Mouse (Mus musculus) MEL (cell line): ENCODE measurements around the gene Olfr1475. TPM values are rescaled to one million over a fixed set of nuclear protein-coding genes. Genes with fewer than 3 reads are reported as not detected.
"Not testable (repeated sequence)": the region's sequence is repeated elsewhere in the genome, so short reads cannot be mapped to it uniquely, and the experiment has no call there.

ENCODE experiments used
- DNase-seq: peaks from one replicate; pipeline ENCODE4 v3.0.0; 2011; ENCODE audit warnings: low read depth, low spot score
- H3K27ac ChIP-seq: 2 replicates; pipeline ENCODE4 v1.5.1; 2012; ENCODE audit warnings: low read depth, mild to moderate bottlenecking, control low read depth, low read length, moderate library complexity; ENCODE audit not compliant: control insufficient read depth
- H3K27me3 ChIP-seq, 2 experiments: fragments of 150-350 bp in 1 of 2; sonication (generic) in 1 of 2; 2 replicates each; pipeline ENCODE4 v1.6.1; 2012; ENCODE audit warnings: low read length in 2 of 2, mild to moderate bottlenecking in 2 of 2, improper control_type of control experiment in 1 of 2, moderate library complexity in 1 of 2; ENCODE audit not compliant: insufficient read depth in 2 of 2, control insufficient read depth in 1 of 2
- H3K36me3 ChIP-seq, 2 experiments: 2 replicates each; pipeline ENCODE4 v1.6.1; 2012 to 2014; ENCODE audit warnings: low read length in 2 of 2, improper control_type of control experiment in 1 of 2, inconsistent platforms in 1 of 2, mild to moderate bottlenecking in 1 of 2; ENCODE audit not compliant: insufficient read depth in 2 of 2, control insufficient read depth in 1 of 2
- H3K4me1 ChIP-seq, 2 experiments: fragments of 150-350 bp in 1 of 2; sonication (generic) in 1 of 2; 2 replicates each; pipeline ENCODE4 v1.6.1; 2012; ENCODE audit warnings: low read length in 2 of 2, improper control_type of control experiment in 1 of 2, mild to moderate bottlenecking in 1 of 2; ENCODE audit not compliant: insufficient read depth in 2 of 2, control insufficient read depth in 1 of 2
- H3K4me3 ChIP-seq, 2 experiments: fragments of 150-350 bp in 1 of 2; sonication (generic) in 1 of 2; 2 replicates each; pipeline ENCODE4 v1.5.1; 2012; ENCODE audit warnings: low read depth in 2 of 2, low read length in 2 of 2, mild to moderate bottlenecking in 2 of 2, moderate library complexity in 2 of 2, control low read depth in 1 of 2, improper control_type of control experiment in 1 of 2; ENCODE audit not compliant: control insufficient read depth in 1 of 2, insufficient read depth in 1 of 2
- H3K79me2 ChIP-seq: 2 replicates; pipeline ENCODE4 v1.6.1; 2012; ENCODE audit warnings: mild to moderate bottlenecking, low read length, moderate library complexity; ENCODE audit not compliant: control insufficient read depth, poor library complexity, insufficient read depth
- H3K9ac ChIP-seq: 2 replicates; pipeline ENCODE4 v1.6.1; 2012; ENCODE audit warnings: low read depth, mild to moderate bottlenecking, control low read depth, low read length, moderate library complexity; ENCODE audit not compliant: control insufficient read depth, poor library complexity, severe bottlenecking
- H3K9me3 ChIP-seq: fragments of 150-350 bp; sonication (generic); replicated peaks from 2 replicates; pipeline ENCODE4 v1.6.1; 2012; ENCODE audit warnings: mild to moderate bottlenecking, low read length, improper control_type of control experiment, moderate library complexity; ENCODE audit not compliant: insufficient read depth
- BHLHE40 ChIP-seq: IDR thresholded peaks from 2 replicates; pipeline ENCODE4 v1.6.1; 2012; ENCODE audit warnings: low read depth, mild to moderate bottlenecking, inconsistent platforms, low read length, improper control_type of control experiment, borderline replicate concordance
- CHD1 ChIP-seq: IDR thresholded peaks from 2 replicates; pipeline ENCODE4 v1.6.1; 2012; ENCODE audit warnings: low read depth, mild to moderate bottlenecking, inconsistent platforms, low read length, improper control_type of control experiment
- CHD2 ChIP-seq: IDR thresholded peaks from 2 replicates; pipeline ENCODE4 v1.6.1; 2011; ENCODE audit warnings: low read length, improper control_type of control experiment
- E2F4 ChIP-seq: IDR thresholded peaks from 2 replicates; pipeline ENCODE4 v1.6.1; 2011; ENCODE audit warnings: low read depth, low read length, improper control_type of control experiment, borderline replicate concordance
- EP300 ChIP-seq, 2 experiments: IDR thresholded peaks; 2 replicates each; pipeline ENCODE4 v1.6.1; 2011; ENCODE audit warnings: improper control_type of control experiment in 2 of 2, low read length in 2 of 2, low read depth in 1 of 2, mild to moderate bottlenecking in 1 of 2
- ETS1 ChIP-seq: IDR thresholded peaks from 2 replicates; pipeline ENCODE4 v1.6.1; 2012; ENCODE audit warnings: low read depth, mild to moderate bottlenecking, inconsistent platforms, low read length, improper control_type of control experiment, moderate library complexity
- HCFC1 ChIP-seq: IDR thresholded peaks from 2 replicates; pipeline ENCODE4 v1.6.1; 2012; ENCODE audit warnings: low read depth, mild to moderate bottlenecking, inconsistent platforms, low read length, improper control_type of control experiment, moderate library complexity
- JUND ChIP-seq: IDR thresholded peaks from 2 replicates; pipeline ENCODE4 v1.6.1; 2011; ENCODE audit warnings: low read depth, mild to moderate bottlenecking, improper control_type of control experiment, low read length
- KAT2A ChIP-seq: conservative IDR thresholded peaks from 2 replicates; pipeline ENCODE4 v1.6.1; 2012; ENCODE audit warnings: low read depth, low read length, improper control_type of control experiment, inconsistent platforms
- MYB ChIP-seq: IDR thresholded peaks from 2 replicates; pipeline ENCODE4 v1.6.1; 2011; ENCODE audit warnings: mild to moderate bottlenecking, low read depth, low read length, improper control_type of control experiment
- MYC ChIP-seq: IDR thresholded peaks from 2 replicates; pipeline ENCODE4 v1.6.1; 2011; ENCODE audit warnings: low read depth, mild to moderate bottlenecking, low read length, improper control_type of control experiment, moderate library complexity
- NELFE ChIP-seq: IDR thresholded peaks from 2 replicates; pipeline ENCODE4 v1.6.1; 2011; ENCODE audit warnings: low read depth, low read length, improper control_type of control experiment
- SIN3A ChIP-seq: IDR thresholded peaks from 2 replicates; pipeline ENCODE4 v1.6.1; 2012; ENCODE audit warnings: low read length, improper control_type of control experiment, inconsistent platforms
- TBP ChIP-seq: IDR thresholded peaks from 2 replicates; pipeline ENCODE4 v1.8.0; 2011; ENCODE audit warnings: low read depth, low read length, improper control_type of control experiment
- TCF12 ChIP-seq: IDR thresholded peaks from 2 replicates; pipeline ENCODE4 v1.6.1; 2014; ENCODE audit warnings: low read depth, mild to moderate bottlenecking, inconsistent platforms, low read length, improper control_type of control experiment, moderate library complexity
- UBTF ChIP-seq: IDR thresholded peaks from 2 replicates; pipeline ENCODE4 v1.6.1; 2012; ENCODE audit warnings: low read depth, mild to moderate bottlenecking, inconsistent platforms, low read length, improper control_type of control experiment, moderate library complexity, borderline replicate concordance; ENCODE audit not compliant: insufficient read depth
- ZKSCAN1 ChIP-seq: IDR thresholded peaks from 2 replicates; pipeline ENCODE4 v1.6.1; 2012; ENCODE audit warnings: low read depth, mild to moderate bottlenecking, inconsistent platforms, low read length, improper control_type of control experiment, moderate library complexity
- ZNF384 ChIP-seq: IDR thresholded peaks from 2 replicates; pipeline ENCODE4 v1.6.1; 2012; ENCODE audit warnings: low read depth, mild to moderate bottlenecking, inconsistent platforms, low read length, improper control_type of control experiment
- polyA plus RNA-seq, 2 experiments: library from polyadenylated mRNA; stranded (reverse) in 1 of 2; unstranded in 1 of 2; fragments of >175 nt in 1 of 2; fragments of >200 nt in 1 of 2; gene quantifications; 2 replicates each; pipeline versions ENCODE4 v1.2.1 to v1.2.4; 2012; ENCODE audit warnings: low replicate concordance in 2 of 2, low read depth in 1 of 2; ENCODE audit not compliant: insufficient read length in 2 of 2, insufficient read depth in 1 of 2, missing spikeins in 1 of 2
- total RNA-seq: library from RNA; depleted of rRNA; stranded (reverse); fragments of 300-350 nt; gene quantifications from 2 replicates; pipeline ENCODE4 v1.2.3, GENCODE M21; 2012; rRNA removed

Olfr1475 gene
- total and polyA plus RNA-seq, 3 experiments = not detected

DNA sequence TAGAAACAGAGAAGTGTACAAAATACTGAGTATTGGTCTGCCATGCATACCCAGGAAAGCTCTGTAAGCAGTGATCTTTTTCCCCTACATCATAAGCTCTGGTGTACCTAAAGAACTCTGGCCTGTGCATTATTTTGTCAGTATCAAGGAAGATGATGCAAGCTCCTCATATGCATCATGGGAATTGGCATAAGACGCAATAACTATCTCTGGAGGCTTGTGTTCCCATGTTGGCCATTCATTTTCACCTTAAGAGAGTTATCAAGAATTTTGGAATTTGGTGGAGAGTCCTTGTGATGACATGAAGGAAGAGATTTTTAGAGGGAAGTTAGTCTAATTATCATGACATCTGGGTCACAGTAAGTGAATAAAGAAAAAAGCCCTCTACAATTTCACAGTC, 24.0 kb downstream of the Olfr1475 start, which contains the start of gene Olfr1472:
Gene Olfr1472 (minus strand): TSS at position 101 of the 400 bp plus-strand sequence.
- no peak for TF ChIP-seq MYB
- no peak for TF ChIP-seq NELFE
- TF ChIP-seq KAT2A = no peak
- TF ChIP-seq JUND = no peak
- TF ChIP-seq ETS1 = no peak
- no peak for TF ChIP-seq UBTF
- TF ChIP-seq EP300 (IDR thresholded peaks at IDR 0.05; ENCODE audit: low read depth in 1 of 2, low read length in 2 of 2) = no peak
- TF ChIP-seq TBP = no peak
- no peak for TF ChIP-seq CHD1
- no peak for TF ChIP-seq MYC
- TF ChIP-seq SIN3A = no peak
- TF ChIP-seq E2F4 = no peak
- no peak for TF ChIP-seq ZKSCAN1
- no peak for TF ChIP-seq CHD2
- TF ChIP-seq ZNF384 = no peak
- TF ChIP-seq TCF12 = no peak
- no peak for TF ChIP-seq BHLHE40
- TF ChIP-seq HCFC1 = no peak
- no peak within 1 kb of the TSS for H3K4me3 ChIP-seq
- no peak for DNase-seq
- H3K9me3 ChIP-seq = no peaks in the 10 kb centered on the region
- no peaks in the 10 kb centered on the region for H3K36me3 ChIP-seq
- H3K27me3 ChIP-seq = no peaks in the 10 kb centered on the region
- no peak within 1 kb of the TSS for H3K27ac ChIP-seq
- no peaks in the 10 kb centered on the region for H3K79me2 ChIP-seq
- no peak within 1 kb of the TSS for H3K9ac ChIP-seq
- H3K4me1 ChIP-seq = no peaks in the 10 kb centered on the region

DNA sequence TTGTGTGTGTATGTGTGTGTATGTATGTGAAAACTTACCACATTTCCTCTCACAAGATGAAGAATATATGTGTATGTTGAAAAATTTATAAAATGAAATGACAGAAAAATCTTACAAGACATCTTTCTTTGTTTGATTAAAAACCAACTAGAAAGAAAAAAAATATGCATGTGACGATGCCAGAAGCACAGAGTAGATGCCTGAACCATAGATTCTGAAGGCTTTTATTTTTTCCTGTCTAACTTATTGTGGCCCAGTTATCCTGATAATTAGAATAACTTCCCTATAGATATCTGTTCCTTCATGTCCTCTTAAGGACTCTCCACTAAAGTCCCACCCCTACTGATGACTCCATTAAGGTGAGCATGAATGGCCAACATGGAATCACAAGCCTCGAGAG, 36.9 kb downstream of the Olfr1475 start, which contains the start of gene Olfr1471:
Gene Olfr1471 (plus strand): TSS at position 301 of the 400 bp plus-strand sequence.
- not testable (repeated sequence) for H3K4me3 ChIP-seq, H3K79me2 ChIP-seq, H3K27me3 ChIP-seq, H3K9me3 ChIP-seq, H3K36me3 ChIP-seq, DNase-seq, H3K9ac ChIP-seq, H3K27ac ChIP-seq, H3K4me1 ChIP-seq

Other genes with a start within 250 kb of the Olfr1475 start
- not detected in 2 replicates for gene Olfr1463, start 248.9 kb downstream of the Olfr1475 start, total RNA-seq
- gene Olfr1463, start 248.9 kb downstream of the Olfr1475 start, polyA plus RNA-seq = not detected
- not detected in 2 replicates for gene Olfr1465, start 164.7 kb downstream of the Olfr1475 start, total RNA-seq
- gene Olfr1465, start 164.7 kb downstream of the Olfr1475 start, polyA plus RNA-seq = not detected
- gene Olfr1466, start 141.3 kb downstream of the Olfr1475 start, total RNA-seq = not detected in 2 replicates
- not detected for gene Olfr1466, start 141.3 kb downstream of the Olfr1475 start, polyA plus RNA-seq
- not detected in 2 replicates for gene Olfr1467, start 118.0 kb downstream of the Olfr1475 start, total RNA-seq
- not detected for gene Olfr1467, start 118.0 kb downstream of the Olfr1475 start, polyA plus RNA-seq
- not detected in 2 replicates for gene Olfr1469, start 72.3 kb downstream of the Olfr1475 start, total RNA-seq
- gene Olfr1469, start 72.3 kb downstream of the Olfr1475 start, polyA plus RNA-seq = not detected
- gene Olfr1471, start 36.8 kb downstream of the Olfr1475 start, total RNA-seq = not detected in 2 replicates
- not detected for gene Olfr1471, start 36.8 kb downstream of the Olfr1475 start, polyA plus RNA-seq
- gene Olfr1472, start 24.1 kb downstream of the Olfr1475 start, total RNA-seq = not detected in 2 replicates
- gene Olfr1472, start 24.1 kb downstream of the Olfr1475 start, polyA plus RNA-seq = not detected
- not detected in 2 replicates for gene Olfr1474, start 10.6 kb downstream of the Olfr1475 start, total RNA-seq
- not detected for gene Olfr1474, start 10.6 kb downstream of the Olfr1475 start, polyA plus RNA-seq
- gene Olfr1477, start 20.4 kb upstream of the Olfr1475 start, total RNA-seq = not detected in 2 replicates
- not detected for gene Olfr1477, start 20.4 kb upstream of the Olfr1475 start, polyA plus RNA-seq
- not detected in 2 replicates for gene Olfr1480, start 47.7 kb upstream of the Olfr1475 start, total RNA-seq
- not detected for gene Olfr1480, start 47.7 kb upstream of the Olfr1475 start, polyA plus RNA-seq
- not detected in 2 replicates for gene Olfr1484, start 103.3 kb upstream of the Olfr1475 start, total RNA-seq
- not detected for gene Olfr1484, start 103.3 kb upstream of the Olfr1475 start, polyA plus RNA-seq
- gene Olfr1487, start 137.2 kb upstream of the Olfr1475 start, total RNA-seq = not detected in 2 replicates
- gene Olfr1487, start 137.2 kb upstream of the Olfr1475 start, polyA plus RNA-seq = not detected
- gene Olfr1489, start 151.4 kb upstream of the Olfr1475 start, total RNA-seq = not detected in 2 replicates
- gene Olfr1489, start 151.4 kb upstream of the Olfr1475 start, polyA plus RNA-seq = not detected
- gene Olfr1490, start 170.9 kb upstream of the Olfr1475 start, total RNA-seq = not detected in 2 replicates
- gene Olfr1490, start 170.9 kb upstream of the Olfr1475 start, polyA plus RNA-seq = not detected
- not detected in 2 replicates for gene Olfr1491, start 217.1 kb upstream of the Olfr1475 start, total RNA-seq
- gene Olfr1491, start 217.1 kb upstream of the Olfr1475 start, polyA plus RNA-seq = not detected
- not detected in 2 replicates for gene Olfr1493-ps1, start 243.1 kb upstream of the Olfr1475 start, total RNA-seq
- not detected for gene Olfr1493-ps1, start 243.1 kb upstream of the Olfr1475 start, polyA plus RNA-seq